Mouse (Mus musculus): ENCODE data around the gene Rpl12. TPM values are rescaled to one million over a fixed set of nuclear protein-coding genes. Genes with fewer than 3 reads are reported as not detected.
A peak's percentile ranks its signal among the peaks of the same experiment; 100 is the strongest.

Rpl12 gene
- polyA plus RNA-seq, 1 experiment, result 1,818 TPM

DNA sequence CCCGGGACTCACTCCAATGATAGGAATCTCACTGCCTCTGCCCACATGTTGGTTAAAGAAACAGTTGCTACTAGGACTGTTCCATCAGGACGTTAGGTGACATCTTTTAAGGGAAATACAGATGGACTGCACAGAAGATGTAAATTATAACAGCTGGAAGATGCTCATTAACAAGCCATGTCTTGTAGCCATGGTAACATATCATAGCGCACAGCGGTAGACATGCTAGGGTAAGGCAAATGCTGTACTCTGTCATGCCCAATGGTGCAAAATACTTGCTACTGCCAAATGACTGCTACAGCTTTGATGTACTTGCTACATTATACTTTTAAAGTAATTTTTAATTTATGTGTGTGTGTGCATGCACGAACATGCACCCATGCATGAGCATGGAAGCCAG lies 15.8 kb downstream of the Rpl12 start:
- Histone ChIP-seq H3K36me3 (replicated peaks; ENCODE audit: low read length) (peaks cover 46% of the 10 kb centered on the region), H3K4me3 (replicated peaks) (no peak overlapping the region), H3K4me1 (peaks cover 27% of the 10 kb centered on the region), H3K27me3 (replicated peaks) (peaks cover 5% of the 10 kb centered on the region), H3K9me3 (no peaks in the 10 kb centered on the region)
- TF ChIP-seq GATA1 (IDR thresholded peaks at IDR 0.05; ENCODE audit: borderline replicate concordance, low read length), result no peak
- TF ChIP-seq FLI1 (IDR thresholded peaks at IDR 0.05; ENCODE audit: low read length), result no peak

DNA sequence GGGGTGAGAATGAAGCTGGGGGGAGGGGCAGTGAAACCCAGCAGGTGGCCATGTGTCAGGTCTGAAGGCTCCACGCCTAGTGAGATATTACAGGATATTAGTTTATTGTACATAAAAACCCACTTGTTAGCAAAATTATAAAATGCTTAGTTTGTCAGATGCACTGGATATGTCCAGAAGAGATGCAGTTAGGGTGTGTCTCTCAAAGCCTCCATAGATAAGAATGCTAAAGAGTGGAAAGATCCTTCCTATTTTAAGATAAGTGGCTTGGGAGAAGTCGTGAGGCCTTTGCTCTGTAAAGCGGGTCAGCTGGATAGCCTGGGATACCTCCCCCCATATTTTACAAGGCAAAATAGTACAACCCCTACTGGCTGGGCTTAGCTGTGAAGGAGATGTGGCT lies 17.3 kb downstream of the Rpl12 start:
- no peaks in the 10 kb centered on the region for H3K9me3 ChIP-seq
- H3K27me3 ChIP-seq (replicated peaks), result peaks cover 7% of the 10 kb centered on the region
- no peak for TF ChIP-seq GATA1 (IDR thresholded peaks at IDR 0.05; ENCODE audit: borderline replicate concordance, low read length)
- no peak for TF ChIP-seq FLI1 (IDR thresholded peaks at IDR 0.05; ENCODE audit: low read length)
- peaks cover 32% of the 10 kb centered on the region for H3K36me3 ChIP-seq (replicated peaks; ENCODE audit: low read length)
- peaks cover 37% of the 10 kb centered on the region for H3K4me1 ChIP-seq
- no peak overlapping the region for H3K4me3 ChIP-seq (replicated peaks)

DNA sequence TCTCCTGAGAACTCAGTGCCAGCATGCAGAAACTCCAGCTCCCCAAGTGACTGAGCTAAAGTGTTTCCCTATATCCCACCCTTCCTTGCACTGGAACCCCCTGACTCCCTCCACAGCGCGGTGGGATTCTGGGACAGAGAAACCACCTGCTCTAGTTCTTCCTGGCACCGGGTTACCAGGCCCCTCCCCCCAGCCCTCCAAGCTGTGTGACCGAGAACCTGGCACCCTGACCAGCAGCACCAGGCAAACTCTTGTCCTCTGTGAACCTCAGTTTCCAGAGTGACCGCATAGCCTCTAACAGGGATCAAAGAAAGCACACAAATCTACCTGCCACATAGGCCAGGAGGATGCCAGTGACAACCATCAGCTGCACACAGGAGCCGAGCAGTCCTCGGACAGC lies 18.3 kb downstream of the Rpl12 start:
- no peak for TF ChIP-seq GATA1 (IDR thresholded peaks at IDR 0.05; ENCODE audit: borderline replicate concordance, low read length)
- no peak for TF ChIP-seq FLI1 (IDR thresholded peaks at IDR 0.05; ENCODE audit: low read length)
- H3K9me3 ChIP-seq, result no peaks in the 10 kb centered on the region
- H3K4me3 ChIP-seq (replicated peaks), result no peak overlapping the region
- H3K36me3 ChIP-seq (replicated peaks; ENCODE audit: low read length), result peaks cover 22% of the 10 kb centered on the region
- peaks cover 39% of the 10 kb centered on the region for H3K4me1 ChIP-seq
- H3K27me3 ChIP-seq (replicated peaks), result peaks cover 13% of the 10 kb centered on the region

- H3K4me3 ChIP-seq (replicated peaks), result peak overlapping the region; percentile 95
- peaks cover 6% of the 10 kb centered on the region for H3K36me3 ChIP-seq (replicated peaks; ENCODE audit: low read length)
- TF ChIP-seq FLI1 (IDR thresholded peaks at IDR 0.05; ENCODE audit: low read length) (no peak), GATA1 (IDR thresholded peaks at IDR 0.05; ENCODE audit: borderline replicate concordance, low read length) (no peak)
- no peaks in the 10 kb centered on the region for H3K9me3 ChIP-seq
- peaks cover 19% of the 10 kb centered on the region for H3K27me3 ChIP-seq (replicated peaks)
- H3K4me1 ChIP-seq, result peaks cover 30% of the 10 kb centered on the region
Measured at GRCm38 (mm10) chr2:32981281-32981680, 19.9 kb downstream of the Rpl12 start.

GRCm38 (mm10) chr2:32981725-32982271 lies 20.4 kb downstream of the Rpl12 start, which contains the start of gene Slc2a8:
Slc2a8 (minus strand) TSS chr2:32982083.
- peaks cover 3% of the 10 kb centered on the region for H3K36me3 ChIP-seq (replicated peaks; ENCODE audit: low read length)
- H3K4me1 ChIP-seq, result peaks cover 30% of the 10 kb centered on the region
- TF ChIP-seq FLI1 (IDR thresholded peaks at IDR 0.05; ENCODE audit: low read length), result no peak
- TF ChIP-seq GATA1 (IDR thresholded peaks at IDR 0.05; ENCODE audit: borderline replicate concordance, low read length), result no peak
- H3K9me3 ChIP-seq, result no peaks in the 10 kb centered on the region
- peaks cover 24% of the 10 kb centered on the region for H3K27me3 ChIP-seq (replicated peaks)
- H3K4me3 ChIP-seq (replicated peaks), result peak within 1 kb of the TSS; percentile 95

- Histone ChIP-seq H3K36me3 (replicated peaks; ENCODE audit: low read length) (peaks cover 2% of the 10 kb centered on the region), H3K4me1 (peaks cover 30% of the 10 kb centered on the region), H3K4me3 (replicated peaks) (peak overlapping the region; percentile 95), H3K9me3 (no peaks in the 10 kb centered on the region), H3K27me3 (replicated peaks) (peaks cover 27% of the 10 kb centered on the region)
- TF ChIP-seq GATA1 (IDR thresholded peaks at IDR 0.05; ENCODE audit: borderline replicate concordance, low read length) (no peak), FLI1 (IDR thresholded peaks at IDR 0.05; ENCODE audit: low read length) (no peak)
Measured at GRCm38 (mm10) chr2:32982700-32983099, 21.3 kb downstream of the Rpl12 start.

GRCm38 (mm10) chr2:32983617-32984016 lies 22.3 kb downstream of the Rpl12 start:
- peaks cover 24% of the 10 kb centered on the region for H3K4me1 ChIP-seq

DNA sequence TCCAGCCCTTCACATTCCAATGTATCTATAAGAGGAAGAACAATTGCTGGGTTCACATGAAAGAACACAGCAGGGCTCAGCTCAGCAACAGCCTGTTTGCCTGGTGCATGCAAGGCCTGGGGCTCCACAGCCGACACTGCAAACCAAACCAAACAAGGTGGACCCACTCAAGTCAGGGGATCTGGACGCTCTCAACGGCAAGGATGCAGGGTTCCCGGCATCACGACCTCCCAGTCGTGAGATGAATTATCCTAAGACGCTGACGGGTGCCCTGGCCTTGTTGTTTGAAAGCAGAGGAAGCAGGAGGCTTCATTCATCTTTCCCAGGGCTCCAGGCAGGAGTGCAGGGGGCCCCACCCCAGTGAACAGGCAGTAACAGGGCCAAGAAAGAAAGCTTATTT lies 24.5 kb downstream of the Rpl12 start:
- Histone ChIP-seq H3K4me3 (replicated peaks) (no peak overlapping the region), H3K36me3 (replicated peaks; ENCODE audit: low read length) (no peaks in the 10 kb centered on the region), H3K27me3 (replicated peaks) (peaks cover 28% of the 10 kb centered on the region), H3K9me3 (no peaks in the 10 kb centered on the region), H3K4me1 (peaks cover 29% of the 10 kb centered on the region)
- TF ChIP-seq FLI1 (IDR thresholded peaks at IDR 0.05; ENCODE audit: low read length) (no peak), GATA1 (IDR thresholded peaks at IDR 0.05; ENCODE audit: borderline replicate concordance, low read length) (no peak)

More at GRCm38 (mm10) chr2:32983617-32984016, 22.3 kb downstream of the Rpl12 start:
- Histone ChIP-seq H3K9me3 (no peaks in the 10 kb centered on the region), H3K27me3 (replicated peaks) (peaks cover 30% of the 10 kb centered on the region), H3K36me3 (replicated peaks; ENCODE audit: low read length) (no peaks in the 10 kb centered on the region), H3K4me3 (replicated peaks) (no peak overlapping the region)
- TF ChIP-seq GATA1 (IDR thresholded peaks at IDR 0.05; ENCODE audit: borderline replicate concordance, low read length) (no peak), FLI1 (IDR thresholded peaks at IDR 0.05; ENCODE audit: low read length) (no peak)

DNA sequence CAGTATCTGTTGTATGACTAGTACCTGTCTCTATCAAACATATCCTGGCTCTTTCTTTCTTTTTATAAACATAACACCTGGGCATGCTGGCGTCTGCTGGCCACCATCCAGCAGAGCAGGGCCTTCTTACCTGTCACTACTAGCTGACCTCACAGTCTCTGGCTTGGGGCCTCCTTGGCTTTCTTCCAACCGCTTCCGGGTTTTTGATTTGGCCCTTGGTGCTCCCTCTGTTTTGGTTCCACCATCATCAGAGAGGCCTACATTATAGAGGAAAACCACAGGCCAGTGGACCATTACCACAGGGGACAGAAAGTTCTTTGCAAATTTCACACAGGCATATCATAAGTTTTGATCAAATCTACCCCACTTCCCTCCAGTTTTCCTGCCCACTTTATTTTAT lies 28.0 kb downstream of the Rpl12 start:
- no peaks in the 10 kb centered on the region for H3K36me3 ChIP-seq (replicated peaks; ENCODE audit: low read length)
- no peak for TF ChIP-seq GATA1 (IDR thresholded peaks at IDR 0.05; ENCODE audit: borderline replicate concordance, low read length)
- TF ChIP-seq FLI1 (IDR thresholded peaks at IDR 0.05; ENCODE audit: low read length), result no peak
- peaks cover 41% of the 10 kb centered on the region for H3K27me3 ChIP-seq (replicated peaks)
- H3K4me1 ChIP-seq, result peaks cover 16% of the 10 kb centered on the region
- no peaks in the 10 kb centered on the region for H3K9me3 ChIP-seq
- H3K4me3 ChIP-seq (replicated peaks), result no peak overlapping the region

DNA sequence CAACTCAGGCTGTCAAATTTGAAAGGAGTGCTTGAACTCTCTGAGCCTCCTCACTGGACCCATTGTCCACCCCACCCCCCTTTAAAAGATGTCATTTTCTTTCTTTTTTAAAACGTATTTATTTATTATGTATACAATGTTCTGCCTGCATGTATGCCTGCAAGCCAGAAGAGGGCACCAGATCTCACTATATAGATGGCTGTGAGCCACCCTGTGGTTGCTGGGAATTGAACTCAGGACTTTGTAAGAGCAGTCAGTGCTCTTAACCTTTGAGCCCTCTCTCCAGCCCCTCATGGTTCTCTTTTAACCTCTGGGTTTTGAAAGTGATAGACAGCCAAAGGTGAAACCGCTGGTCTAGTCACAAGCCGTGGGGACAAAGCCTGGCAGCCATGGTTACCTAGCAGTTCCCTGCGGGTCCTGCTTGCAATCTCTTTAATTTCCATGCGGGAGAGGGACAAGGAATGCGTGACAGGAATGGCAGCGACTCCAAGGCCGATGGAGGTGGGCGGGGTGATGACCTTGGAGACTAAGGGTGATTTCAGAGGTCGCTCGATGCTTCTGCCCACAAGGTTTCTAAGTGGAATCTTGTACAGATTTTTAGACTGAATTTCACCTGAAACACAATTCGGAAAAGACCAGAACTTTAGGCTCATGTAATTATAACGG lies 28.9 kb downstream of the Rpl12 start:
- TF ChIP-seq FLI1 (IDR thresholded peaks at IDR 0.05; ENCODE audit: low read length), result no peak
- TF ChIP-seq GATA1 (IDR thresholded peaks at IDR 0.05; ENCODE audit: borderline replicate concordance, low read length), result no peak
- Histone ChIP-seq H3K4me1 (peaks cover 13% of the 10 kb centered on the region), H3K27me3 (replicated peaks) (peaks cover 45% of the 10 kb centered on the region), H3K9me3 (no peaks in the 10 kb centered on the region), H3K36me3 (replicated peaks; ENCODE audit: low read length) (no peaks in the 10 kb centered on the region), H3K4me3 (replicated peaks) (no peak overlapping the region)

Data from megakaryocyte, embryonic 14.5 days (primary cell).